Mouse (Mus musculus) cerebellum, postnatal 25 days (tissue): ENCODE data around the gene Kazn.

Experiments
- DNase-seq, 2 experiments: peaks; one replicate each; pipeline ENCODE4 v3.0.0; 2021; ENCODE audit warnings: mixed read lengths in 2 of 2

Gene Kazn

DNA sequence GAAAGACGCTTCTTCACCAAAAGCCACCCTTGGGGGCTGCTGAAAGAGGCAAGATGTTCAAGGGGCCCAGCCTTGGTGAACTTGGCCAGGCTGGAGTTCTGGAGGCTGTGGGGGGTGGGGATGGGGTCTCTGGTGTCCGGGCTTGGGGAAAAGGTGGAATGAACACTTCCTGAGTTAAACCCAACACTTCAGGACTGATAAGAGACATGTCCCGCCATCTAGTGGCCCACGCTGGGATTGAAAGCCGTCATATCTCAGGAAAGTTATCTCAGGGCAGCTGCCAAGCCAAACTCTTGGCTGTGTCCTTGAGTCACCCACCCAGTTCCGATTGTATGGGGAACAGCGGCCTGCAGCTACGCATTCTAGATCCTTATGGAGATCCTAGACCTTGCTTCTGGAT is 140.9 kb downstream of the Kazn start:
- DNase-seq: peak; percentile 84 to 92

DNA sequence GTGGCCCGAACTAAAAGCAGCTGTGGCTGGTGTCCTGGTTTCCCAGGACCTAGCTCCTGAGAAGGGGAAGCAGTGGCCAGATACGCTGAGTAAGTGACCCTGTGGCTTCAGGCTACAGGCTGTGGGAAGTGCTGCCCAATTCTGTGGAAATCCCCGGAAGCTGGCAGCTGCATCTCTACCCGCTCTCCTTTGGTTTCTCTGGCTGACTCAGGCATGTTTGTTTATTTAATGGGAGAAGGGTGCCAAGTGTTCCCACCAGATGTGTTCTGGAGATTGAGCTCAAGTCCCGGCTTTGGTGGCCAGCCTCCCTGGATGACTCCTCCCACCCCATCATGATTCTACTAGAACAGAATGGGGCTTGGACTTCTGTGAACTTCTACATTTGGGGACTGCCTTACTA is 141.3 kb downstream of the Kazn start:
- DNase-seq: no peak

DNA sequence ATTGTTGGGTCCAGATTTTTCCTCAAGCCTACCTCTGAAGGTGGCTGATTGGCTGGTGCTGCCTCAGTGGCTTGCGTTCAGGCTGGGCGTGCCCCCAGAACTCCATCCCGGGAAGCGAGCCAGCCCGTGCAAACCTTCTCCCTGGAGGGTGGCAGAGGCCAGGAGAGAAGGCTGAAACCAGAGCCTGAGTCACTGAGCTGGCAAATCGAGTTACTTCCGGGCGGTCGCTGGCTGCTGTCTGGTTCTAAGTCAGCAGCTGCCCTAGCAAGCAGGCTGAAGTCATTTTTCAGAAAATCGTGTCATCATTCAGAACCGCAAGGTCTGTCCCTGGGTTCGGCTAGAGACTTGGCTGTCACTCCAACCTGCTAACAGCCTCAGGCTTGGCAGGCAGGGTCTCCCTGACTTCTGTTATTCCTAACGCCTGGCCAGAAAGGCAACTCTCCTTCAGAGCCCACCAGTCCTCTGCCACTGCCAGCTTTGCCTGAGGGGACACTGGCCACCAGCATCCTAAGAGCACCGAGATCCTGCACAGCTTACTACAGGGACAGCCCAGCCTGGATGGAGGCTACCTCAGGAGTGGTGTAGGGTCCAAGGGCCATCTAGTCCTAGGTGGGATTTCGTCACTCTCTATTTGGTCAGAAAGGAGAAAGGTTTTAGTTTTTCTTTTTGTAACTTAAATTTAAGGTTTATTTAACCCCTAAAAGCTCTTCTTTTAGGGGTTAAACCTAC is 143.5 kb downstream of the Kazn start:
- DNase-seq: peak; percentile 68 to 81

DNA sequence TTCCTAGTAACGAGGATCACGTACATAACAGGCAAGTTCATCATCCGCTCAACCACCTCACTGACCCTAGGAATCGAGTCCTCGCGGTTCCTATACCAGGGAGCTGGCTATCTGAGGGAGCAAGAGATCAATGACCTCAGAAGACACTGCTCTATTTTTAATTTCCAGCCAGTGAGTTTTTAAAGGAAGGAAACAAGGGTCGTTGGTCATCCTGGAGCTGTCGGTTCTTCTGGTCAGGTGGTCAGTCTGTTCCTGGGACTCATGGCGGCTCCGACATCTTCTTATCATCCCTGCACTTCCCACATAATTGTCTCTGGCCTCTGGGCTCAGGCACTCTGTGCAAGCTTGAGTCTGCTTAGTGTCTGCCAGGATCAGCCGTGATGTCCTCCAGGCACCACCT is 144.8 kb downstream of the Kazn start:
- DNase-seq: no peak

GRCm38 (mm10) chr4:142091100-142091499 is 148.1 kb downstream of the Kazn start:
- no peak for DNase-seq

GRCm38 (mm10) chr4:142089966-142090365 is 149.2 kb downstream of the Kazn start:
- DNase-seq: peak; percentile 47 to 58

- no peak for DNase-seq
Observed at GRCm38 (mm10) chr4:142088836-142089235, 150.4 kb downstream of the Kazn start.

DNA sequence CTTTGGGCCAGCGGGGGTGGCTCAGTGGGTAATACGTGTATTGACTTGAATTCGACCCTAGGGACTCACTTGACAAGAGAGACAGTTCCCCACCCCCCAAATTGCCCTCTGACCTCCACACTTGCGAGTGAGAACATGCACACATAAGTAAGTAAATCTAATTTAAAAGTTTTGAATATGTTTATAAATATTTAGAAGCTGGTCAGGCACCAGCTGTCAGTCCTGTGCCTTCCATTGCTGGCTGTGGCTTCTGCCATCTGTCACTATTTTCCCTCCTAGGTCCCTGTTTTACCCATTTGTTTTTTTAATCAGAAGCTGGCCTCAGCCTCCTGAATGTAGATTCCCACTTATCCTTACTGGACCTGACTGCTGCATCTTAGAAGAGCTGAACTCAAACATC is 150.8 kb downstream of the Kazn start:
- peak; percentile 61 to 64 for DNase-seq

DNA sequence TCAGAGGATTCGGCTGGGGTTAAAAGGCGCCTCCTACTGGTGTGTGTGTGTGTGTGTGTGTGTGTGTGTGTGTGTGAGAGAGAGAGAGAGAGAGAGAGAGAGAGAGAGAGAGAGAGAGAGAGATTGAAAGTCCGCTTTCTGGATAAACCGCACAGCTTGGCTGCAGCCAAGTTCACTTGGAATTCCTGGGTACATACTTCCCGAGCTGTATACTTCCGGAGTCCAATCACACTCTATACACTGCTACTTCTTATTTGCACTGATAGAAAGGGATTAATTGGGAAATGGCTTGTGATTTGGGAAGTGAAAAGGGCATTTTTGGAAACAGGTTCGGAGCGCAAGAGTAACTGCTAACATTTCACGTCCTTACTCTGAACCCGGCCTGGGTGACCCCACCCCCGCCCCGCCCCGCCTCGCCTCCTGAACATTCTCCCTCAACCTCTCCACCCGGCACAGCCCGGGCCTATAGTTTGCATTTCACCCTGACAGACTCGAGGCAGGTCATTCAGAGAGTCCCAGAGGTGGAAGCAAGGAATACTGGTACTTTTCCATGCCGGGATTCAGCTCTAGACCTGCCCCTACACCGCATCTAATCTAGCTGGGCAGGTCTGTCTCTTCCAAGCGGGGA is 154.2 kb downstream of the Kazn start:
- DNase-seq: no peak

GRCm38 (mm10) chr4:142084131-142084899 is 154.9 kb downstream of the Kazn start, which contains the start of gene Tmem51:
Tmem51 (minus strand) TSS chr4:142084304.
- peak; percentile 77 to 79 for DNase-seq

- DNase-seq: peak; percentile 85 to 90
Observed at GRCm38 (mm10) chr4:142083762-142084130, 155.5 kb downstream of the Kazn start.

GRCm38 (mm10) chr4:142083193-142083592 is 156.0 kb downstream of the Kazn start:
- no peak for DNase-seq

DNA sequence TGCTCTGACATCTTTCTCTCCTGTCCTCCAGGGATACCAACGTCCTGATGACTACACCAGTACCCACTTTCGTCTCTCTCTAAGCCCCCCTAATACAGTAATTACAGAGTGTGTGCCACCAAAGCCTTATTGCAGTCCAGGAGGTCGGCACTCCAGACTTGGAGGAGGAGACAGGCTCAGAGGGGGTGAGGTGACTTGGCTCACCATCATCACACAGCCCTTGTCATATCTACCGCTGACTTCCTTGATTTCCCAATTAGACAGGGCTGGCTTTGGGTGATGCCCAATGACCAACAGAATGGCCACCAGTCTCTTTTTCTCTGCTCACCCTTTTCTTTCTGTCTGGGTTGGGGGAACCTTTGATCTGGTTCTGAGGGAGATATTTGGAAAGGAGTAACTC is 156.5 kb downstream of the Kazn start:
- no peak for DNase-seq

DNA sequence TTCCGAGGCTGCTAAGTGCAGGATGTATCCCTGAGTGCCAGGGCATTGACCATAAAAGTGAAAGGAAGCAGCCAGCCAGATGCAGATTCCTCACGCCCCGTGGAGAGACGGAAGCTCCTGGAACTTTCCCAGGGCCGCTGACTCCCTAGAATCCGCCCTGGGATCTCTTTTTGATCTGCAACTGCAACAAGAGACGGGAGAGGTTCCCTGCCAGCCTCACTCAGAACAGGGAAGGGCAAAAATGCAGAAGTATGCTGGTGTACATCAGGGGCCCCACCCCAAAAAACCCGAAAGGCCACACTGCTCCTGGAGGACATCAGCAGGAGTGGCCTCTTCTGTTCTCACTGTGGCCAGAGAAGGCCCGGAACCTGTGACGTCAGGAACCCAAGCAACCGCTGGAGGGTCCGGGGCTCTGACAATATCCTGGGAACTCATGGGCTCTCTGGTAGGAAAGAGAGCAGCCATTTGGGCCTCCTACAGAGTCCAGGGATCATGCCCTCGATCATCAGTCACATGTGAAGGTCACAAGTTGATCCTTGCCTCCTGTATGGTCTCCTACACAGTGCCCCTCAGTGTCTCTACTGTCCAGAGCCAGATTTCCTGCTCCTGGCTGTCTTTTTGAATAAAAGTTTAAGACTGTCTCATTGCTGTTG is 157.4 kb downstream of the Kazn start:
- no peak for DNase-seq

- peak; percentile 87 to 89 for DNase-seq
Observed at GRCm38 (mm10) chr4:142080901-142081630, 158.1 kb downstream of the Kazn start.

GRCm38 (mm10) chr4:142080487-142080767 is 158.8 kb downstream of the Kazn start:
- peak in 1 of 2 experiments; percentile 46 for DNase-seq

DNA sequence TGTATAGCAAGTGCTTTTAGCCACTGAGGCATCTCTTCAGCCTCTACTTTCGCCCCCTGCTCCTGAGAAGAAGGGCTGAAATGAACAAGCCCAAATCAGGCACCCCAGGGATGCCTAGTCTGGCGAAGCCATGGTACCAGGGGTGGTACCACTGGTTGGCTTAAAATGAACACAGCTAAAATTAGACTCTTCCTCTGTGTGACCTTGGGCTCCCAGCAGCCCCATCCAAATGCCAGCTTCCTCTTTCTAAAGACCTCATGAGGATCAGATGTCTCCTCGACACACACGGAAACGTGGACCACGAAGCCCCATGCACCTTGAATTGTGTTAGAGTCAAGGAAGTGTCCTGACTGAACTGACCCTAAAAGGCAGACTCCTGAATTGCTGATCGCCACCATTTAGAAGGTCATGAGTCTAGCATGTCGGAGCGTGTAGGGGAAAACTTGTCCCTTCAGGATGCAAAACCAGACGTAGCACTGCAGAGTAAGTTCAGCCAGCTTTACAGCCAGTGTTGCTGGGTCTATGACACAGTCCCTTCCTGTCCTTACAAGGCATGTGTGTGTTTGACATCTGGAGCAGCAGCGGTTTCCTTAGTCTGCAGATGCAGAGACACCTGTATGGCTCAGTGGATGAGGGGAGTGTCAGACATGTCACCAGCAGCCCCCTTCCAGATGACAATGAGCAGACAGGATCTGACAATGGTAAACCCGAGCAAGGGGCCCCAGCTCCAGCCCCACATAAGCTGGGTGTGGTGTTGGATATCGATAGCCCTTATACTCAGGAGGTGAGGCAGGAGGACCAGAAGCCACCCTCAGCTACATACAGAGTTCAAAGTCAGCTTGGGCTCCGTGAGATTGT is 159.3 kb downstream of the Kazn start:
- peak in 1 of 2 experiments; percentile 31 for DNase-seq

DNA sequence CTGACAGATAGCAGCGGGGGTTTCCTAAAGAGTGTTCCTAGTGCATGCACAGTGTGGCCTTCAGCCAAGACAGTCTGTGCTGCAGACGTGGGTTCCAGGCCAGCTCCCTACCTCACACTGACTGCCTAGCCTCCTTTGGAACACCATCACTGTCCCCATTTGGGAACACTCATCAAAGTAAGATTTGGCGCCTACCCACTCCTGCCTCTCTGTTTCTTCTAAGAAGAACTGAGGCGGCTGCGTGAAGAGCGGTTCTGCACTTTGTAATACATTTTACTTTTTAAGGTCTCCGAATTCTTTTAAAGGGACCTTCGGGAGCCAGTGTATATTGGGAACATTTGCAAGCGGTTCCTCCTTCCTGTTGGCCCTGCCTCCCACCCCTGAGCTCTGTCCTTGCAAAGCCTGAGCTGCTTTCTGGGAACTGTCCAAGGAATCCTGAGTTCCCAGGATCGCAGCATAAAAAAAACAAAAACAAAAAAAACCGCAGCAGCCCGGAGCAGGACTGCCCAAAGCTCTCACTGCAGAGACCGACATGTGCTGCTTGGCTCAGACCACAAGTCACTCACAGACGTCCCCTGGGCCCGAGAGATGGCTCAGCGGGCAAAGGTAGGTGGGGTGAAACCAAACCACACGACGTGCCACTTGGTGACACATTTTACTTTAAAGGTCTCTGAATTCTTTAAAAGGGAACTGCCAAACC is 161.5 kb downstream of the Kazn start:
- peak; percentile 68 to 69 for DNase-seq

DNA sequence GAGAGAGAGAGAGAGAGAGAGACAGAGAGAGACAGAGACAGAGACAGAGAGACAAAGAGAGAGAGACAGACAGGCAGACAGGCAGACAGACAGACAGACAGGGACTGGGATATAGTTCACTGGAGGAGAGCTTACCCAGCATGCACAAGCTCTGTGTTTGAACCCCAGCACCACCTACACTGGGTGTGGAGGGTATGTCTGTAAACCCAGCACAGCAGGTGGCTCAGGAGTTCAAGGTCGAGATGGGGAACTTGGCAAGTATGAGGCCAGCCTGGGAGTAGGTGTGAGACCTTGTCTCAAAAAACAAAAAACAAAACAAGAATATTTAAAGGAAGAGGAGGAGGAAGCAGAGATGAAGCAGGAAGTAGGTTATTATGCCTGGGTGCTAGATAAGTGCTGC is 162.3 kb downstream of the Kazn start:
- DNase-seq: no peak

- DNase-seq: no peak
Observed at GRCm38 (mm10) chr4:142075931-142076330, 163.3 kb downstream of the Kazn start.
